Mouse (Mus musculus) midbrain, embryonic 14.5 days (tissue): ENCODE results near the gene 6430548M08Rik. TPM values are rescaled to one million over a fixed set of nuclear protein-coding genes. Genes with fewer than 3 reads are reported as not detected.
A peak's percentile ranks its signal among the peaks of the same experiment; 100 is the strongest.

ENCODE experiments used
- ATAC-seq: fragments of 200-750 bp; cut with Nextera tagmentation; 2 replicates; pipeline ENCODE4 v1.8.0; 2017; ENCODE audit warnings: moderate number of reproducible peaks, moderate library complexity; ENCODE audit not compliant: low FRiP score, low TSS enrichment
- DNase-seq: peaks from one replicate; pipeline ENCODE4 v3.0.0-alpha.2; 2015
- H3K27ac ChIP-seq: fragments of 300-500 bp; sonication (generic); replicated peaks from 2 replicates; pipeline ENCODE4 v1.5.1; 2014; ENCODE audit warnings: mild to moderate bottlenecking, low read depth, low read length, moderate library complexity
- H3K27me3 ChIP-seq: fragments of 300-500 bp; sonication (generic); 2 replicates; pipeline ENCODE4 v1.6.1; 2014; ENCODE audit warnings: low read length, control low read depth, mixed read lengths; ENCODE audit not compliant: control insufficient read depth, insufficient read depth
- H3K36me3 ChIP-seq: fragments of 300-500 bp; sonication (generic); 2 replicates; pipeline ENCODE4 v1.6.1; 2014; ENCODE audit warnings: low read length, control low read depth; ENCODE audit not compliant: control insufficient read depth, insufficient read depth
- H3K4me1 ChIP-seq: fragments of 300-500 bp; sonication (generic); 2 replicates; pipeline ENCODE4 v1.6.1; 2014; ENCODE audit warnings: mild to moderate bottlenecking, antibody characterized with exemption, low read length, control low read depth; ENCODE audit not compliant: control insufficient read depth, insufficient read depth
- H3K4me2 ChIP-seq: fragments of 300-500 bp; sonication (generic); 2 replicates; pipeline ENCODE4 v1.6.1; 2014; ENCODE audit warnings: mild to moderate bottlenecking, low read length, moderate library complexity
- H3K4me3 ChIP-seq: fragments of 300-500 bp; sonication (generic); replicated peaks from 2 replicates; pipeline ENCODE4 v1.5.1; 2014; ENCODE audit warnings: low read depth, low read length
- H3K9ac ChIP-seq: fragments of 300-500 bp; sonication (generic); replicated peaks from 2 replicates; pipeline ENCODE4 v1.6.1; 2014; ENCODE audit warnings: mild to moderate bottlenecking, low read length, moderate library complexity
- H3K9me3 ChIP-seq: fragments of 300-500 bp; sonication (generic); 2 replicates; pipeline ENCODE4 v1.6.1; 2016; ENCODE audit warnings: low read length, control low read depth, mixed read lengths; ENCODE audit not compliant: control insufficient read depth
- WGBS: fragments of 180-500 bp; shearing (Covaris S2); extraction: QIAGEN DNeasy Blood & Tissue Kit; methylation state at CpG from one replicate; pipeline ENCODE4 v1.1.7; 2014; 5-methylcytosine and 5-hydroxymethylcytosine counted together
- polyA plus RNA-seq: library from polyadenylated mRNA; unstranded; fragments of >200 nt; fragmentation: Nextera tagmentation; extraction: Ambion mirVana; gene quantifications from 2 replicates; pipeline ENCODE4 v1.2.1, GENCODE M21; 2014

6430548M08Rik gene
- polyA plus RNA-seq, result 35.5 and 38.8 TPM in 2 replicates

DNA sequence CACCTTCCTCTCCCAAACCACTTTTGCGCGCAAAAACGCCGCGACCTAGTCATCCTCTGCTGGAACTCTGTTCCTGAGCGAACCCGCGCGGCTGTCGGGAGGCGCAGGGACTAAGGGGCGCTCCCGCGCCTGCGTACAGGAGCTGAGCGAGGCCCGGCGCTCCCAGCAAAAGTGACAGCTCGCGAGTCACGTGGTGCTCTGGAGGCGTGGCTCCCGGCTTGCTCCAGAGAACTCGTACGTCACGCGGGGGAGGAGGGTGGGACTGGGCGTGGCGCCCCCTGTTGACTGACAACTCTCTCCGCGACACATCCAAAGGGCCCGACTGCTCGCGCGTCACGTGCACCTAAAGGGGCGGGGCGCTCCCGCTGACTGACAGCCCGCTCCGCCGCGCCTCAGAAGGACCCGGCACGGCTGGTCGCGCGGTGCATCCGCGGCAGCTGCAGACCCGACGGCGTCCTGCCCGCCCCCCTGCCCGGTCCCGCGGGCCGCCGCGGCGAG, at the start of gene 6430548M08Rik:
TSS of gene 6430548M08Rik (plus strand) at position 395 of the 498 bp plus-strand sequence.
- Histone ChIP-seq H3K4me1 (peaks cover 14% of the 10 kb centered on the region), H3K27ac (peak within 1 kb of the TSS; percentile 82), H3K9ac (peak within 1 kb of the TSS; percentile 71), H3K27me3 (peaks cover 7% of the 10 kb centered on the region; the same call in 1 of the 2 replicates), H3K4me3 (peak within 1 kb of the TSS; percentile 72), H3K36me3 (no peaks in the 10 kb centered on the region), H3K9me3 (no peaks in the 10 kb centered on the region), H3K4me2 (peak within 1 kb of the TSS; percentile 70)
- ATAC-seq (peak; percentile 97), DNase-seq (peak; percentile 100)
- under 1% methylated on average over 59 of the region's 61 CpGs for WGBS

DNA sequence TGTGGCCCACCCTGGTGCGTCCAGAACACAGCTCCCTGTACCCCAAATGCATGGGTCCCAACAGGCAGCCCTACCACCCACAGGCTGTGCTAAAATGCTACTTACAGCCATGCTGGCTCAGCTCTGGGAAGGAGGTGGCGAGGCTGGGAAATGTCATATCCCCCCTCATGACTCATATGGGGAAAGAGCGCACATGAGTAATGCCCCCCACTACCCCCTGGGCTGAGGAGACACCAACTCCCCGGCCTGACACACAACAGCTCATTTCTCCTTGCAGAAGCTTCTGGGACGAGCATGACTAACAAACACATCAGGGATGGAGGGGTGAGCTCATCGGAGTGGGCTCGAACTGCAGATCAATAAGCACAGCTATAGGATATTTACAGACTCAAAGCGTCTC, 48.3 kb upstream of the 6430548M08Rik start:
- H3K9ac ChIP-seq, result no peak overlapping the region
- H3K4me3 ChIP-seq, result no peak overlapping the region
- H3K4me2 ChIP-seq, result no peak overlapping the region
- ATAC-seq, result no peak
- 91% methylated on average over 8 of the region's 8 CpGs for WGBS
- no peaks in the 10 kb centered on the region for H3K4me1 ChIP-seq
- H3K27ac ChIP-seq, result no peak overlapping the region
- H3K27me3 ChIP-seq, result no peaks in the 10 kb centered on the region
- H3K9me3 ChIP-seq, result no peaks in the 10 kb centered on the region
- no peaks in the 10 kb centered on the region for H3K36me3 ChIP-seq
- no peak for DNase-seq

DNA sequence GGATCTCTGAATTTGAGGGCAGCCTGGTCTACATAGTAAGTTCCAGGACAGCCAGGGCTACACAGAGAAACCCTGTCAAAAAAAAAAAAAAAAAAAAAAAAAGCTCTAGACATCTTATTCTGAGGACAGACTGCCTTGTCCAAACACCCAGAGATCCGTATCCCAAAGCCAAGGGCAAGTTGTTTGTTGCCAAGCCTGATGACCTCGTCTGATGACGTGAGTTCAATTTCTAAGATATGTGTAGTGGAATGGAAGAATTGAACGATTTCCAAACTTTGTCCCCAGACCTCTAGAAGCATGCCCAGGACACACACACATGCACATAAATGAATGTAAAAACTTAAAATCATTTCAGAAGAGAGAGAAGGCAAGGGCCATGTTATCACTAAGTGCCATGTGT, 47.7 kb upstream of the 6430548M08Rik start:
- no peaks in the 10 kb centered on the region for H3K9me3 ChIP-seq
- H3K4me3 ChIP-seq, result no peak overlapping the region
- no peaks in the 10 kb centered on the region for H3K4me1 ChIP-seq
- H3K27me3 ChIP-seq, result no peaks in the 10 kb centered on the region
- H3K4me2 ChIP-seq, result no peak overlapping the region
- no peak overlapping the region for H3K27ac ChIP-seq
- WGBS, result 90% methylated on average over 4 of the region's 4 CpGs
- no peak overlapping the region for H3K9ac ChIP-seq
- H3K36me3 ChIP-seq, result no peaks in the 10 kb centered on the region
- DNase-seq (no peak), ATAC-seq (no peak)

DNA sequence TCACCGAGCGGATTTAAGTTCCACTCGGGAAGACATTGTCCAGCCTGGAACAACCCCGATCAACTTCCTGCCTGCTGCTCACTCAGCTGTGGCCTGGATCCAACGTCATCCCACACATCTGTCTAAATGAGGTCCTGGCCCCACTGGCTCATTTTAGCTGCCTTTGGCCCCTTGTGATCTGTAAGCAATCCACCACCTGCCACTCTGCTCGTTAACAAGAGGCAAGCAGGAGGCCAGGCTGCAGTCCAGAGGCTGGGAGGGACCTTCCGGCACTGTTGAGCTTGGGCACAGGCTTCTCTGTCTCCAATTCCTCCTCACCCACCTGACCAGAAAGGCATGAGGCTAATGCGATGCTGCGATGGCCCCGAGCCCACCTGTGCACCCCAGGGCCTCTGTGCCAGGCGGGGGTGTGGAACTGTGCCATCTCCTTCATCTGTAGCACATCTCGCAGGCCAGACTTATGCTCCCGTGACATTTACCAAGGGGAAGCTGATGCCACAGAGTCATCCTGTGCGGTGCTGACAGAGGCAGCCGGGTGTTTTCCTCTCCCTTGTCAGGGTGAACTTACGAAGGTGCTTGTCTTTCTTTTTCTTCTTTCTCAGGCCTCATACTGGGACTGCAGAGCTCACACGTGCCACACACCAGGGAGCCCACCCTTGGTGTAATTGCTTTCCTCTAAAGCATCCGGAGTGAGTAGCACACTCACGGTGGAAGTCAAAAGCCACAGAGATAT, 45.9 kb upstream of the 6430548M08Rik start:
- no peak overlapping the region for H3K9ac ChIP-seq
- no peak overlapping the region for H3K27ac ChIP-seq
- H3K4me1 ChIP-seq, result 0 out of 2 replicates have a peak, but pooled peaks cover 4% of the 10 kb centered on the region
- DNase-seq (no peak), ATAC-seq (no peak)
- H3K4me2 ChIP-seq, result no peak overlapping the region
- H3K4me3 ChIP-seq, result no peak overlapping the region
- H3K36me3 ChIP-seq, result no peaks in the 10 kb centered on the region
- 62% methylated on average over 19 of the region's 19 CpGs for WGBS
- no peaks in the 10 kb centered on the region for H3K27me3 ChIP-seq
- no peaks in the 10 kb centered on the region for H3K9me3 ChIP-seq

DNA sequence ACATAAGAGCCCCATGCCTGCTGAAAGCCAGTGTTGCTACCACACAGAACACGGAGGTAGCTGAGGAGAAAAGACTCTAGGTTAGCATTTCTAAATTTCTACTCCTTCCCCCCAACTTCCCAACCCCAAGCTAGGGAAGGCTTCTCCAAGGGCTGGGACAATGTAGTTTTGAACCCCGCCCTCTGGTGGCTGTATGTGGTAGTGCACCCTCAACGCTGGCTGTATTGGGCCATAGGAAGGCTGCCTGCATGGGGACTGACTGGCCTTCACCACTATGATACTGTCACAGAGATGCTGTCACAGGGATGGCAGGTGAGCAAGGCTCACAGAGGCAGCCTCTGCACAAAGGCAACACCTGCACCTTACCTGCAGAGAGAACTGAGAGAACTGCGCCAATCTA, 42.3 kb upstream of the 6430548M08Rik start:
- H3K4me1 ChIP-seq, result 0 out of 2 replicates have a peak, but pooled peaks cover 4% of the 10 kb centered on the region
- H3K4me3 ChIP-seq, result no peak overlapping the region
- H3K9ac ChIP-seq, result no peak overlapping the region
- H3K27ac ChIP-seq, result no peak overlapping the region
- DNase-seq (peak; percentile 90), ATAC-seq (0 out of 2 replicates have a peak, but pooled peaks have one; percentile 60)
- 28% methylated on average over 4 of the region's 4 CpGs for WGBS
- H3K27me3 ChIP-seq, result no peaks in the 10 kb centered on the region
- H3K9me3 ChIP-seq, result no peaks in the 10 kb centered on the region
- H3K36me3 ChIP-seq, result no peaks in the 10 kb centered on the region
- no peak overlapping the region for H3K4me2 ChIP-seq

DNA sequence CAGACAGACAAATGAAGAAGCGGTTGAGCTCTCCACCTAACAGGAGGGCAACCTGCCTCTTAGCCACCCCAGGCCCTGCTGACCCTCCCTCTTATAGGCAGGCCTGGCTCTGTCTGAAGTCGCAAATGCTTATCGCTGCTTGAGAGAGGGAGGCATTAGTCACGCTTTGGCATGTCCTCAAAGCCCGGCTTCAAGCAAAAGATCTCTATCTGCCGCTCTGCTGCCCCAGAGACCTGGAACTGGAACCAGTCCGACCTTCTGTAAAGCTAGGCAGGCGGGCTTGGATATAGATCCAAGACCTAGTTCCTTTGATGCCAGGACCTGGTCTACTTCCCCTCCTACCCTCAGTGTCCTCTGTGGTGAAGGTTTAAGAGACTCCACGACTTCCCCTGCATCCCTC, 41.7 kb upstream of the 6430548M08Rik start:
- Histone ChIP-seq H3K4me2 (no peak overlapping the region), H3K9me3 (no peaks in the 10 kb centered on the region), H3K4me3 (no peak overlapping the region), H3K27ac (no peak overlapping the region), H3K9ac (no peak overlapping the region), H3K27me3 (no peaks in the 10 kb centered on the region), H3K36me3 (no peaks in the 10 kb centered on the region), H3K4me1 (0 out of 2 replicates have a peak, but pooled peaks cover 4% of the 10 kb centered on the region)
- no peak for ATAC-seq
- WGBS, result 47% methylated on average over 9 of the region's 9 CpGs
- DNase-seq, result no peak

DNA sequence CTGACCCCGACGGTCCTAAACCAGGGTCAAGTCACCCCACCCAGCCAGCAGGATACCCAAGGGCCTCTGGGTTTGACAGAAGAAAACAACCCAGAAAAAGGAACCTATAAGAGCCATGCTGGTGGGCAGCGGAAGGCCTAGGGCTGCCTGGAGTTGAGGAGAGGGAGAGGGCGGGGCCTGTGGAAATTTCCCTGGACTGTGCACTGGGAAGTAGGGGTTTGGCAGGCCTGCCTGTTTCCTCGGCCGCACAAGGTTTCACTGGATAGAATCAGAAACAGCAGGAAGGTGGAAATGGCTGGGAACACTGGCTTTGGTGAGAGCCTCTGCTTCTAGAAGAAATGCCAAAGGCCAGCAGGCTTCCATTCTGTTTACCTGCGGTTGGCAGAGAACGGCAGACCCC, 41.1 kb upstream of the 6430548M08Rik start:
- 0 out of 2 replicates have a peak, but pooled peaks cover 4% of the 10 kb centered on the region for H3K4me1 ChIP-seq
- DNase-seq (no peak), ATAC-seq (no peak)
- no peak overlapping the region for H3K27ac ChIP-seq
- WGBS, result 86% methylated on average over 8 of the region's 8 CpGs
- no peaks in the 10 kb centered on the region for H3K27me3 ChIP-seq
- no peak overlapping the region for H3K9ac ChIP-seq
- H3K9me3 ChIP-seq, result no peaks in the 10 kb centered on the region
- no peak overlapping the region for H3K4me2 ChIP-seq
- no peaks in the 10 kb centered on the region for H3K36me3 ChIP-seq
- H3K4me3 ChIP-seq, result no peak overlapping the region

DNA sequence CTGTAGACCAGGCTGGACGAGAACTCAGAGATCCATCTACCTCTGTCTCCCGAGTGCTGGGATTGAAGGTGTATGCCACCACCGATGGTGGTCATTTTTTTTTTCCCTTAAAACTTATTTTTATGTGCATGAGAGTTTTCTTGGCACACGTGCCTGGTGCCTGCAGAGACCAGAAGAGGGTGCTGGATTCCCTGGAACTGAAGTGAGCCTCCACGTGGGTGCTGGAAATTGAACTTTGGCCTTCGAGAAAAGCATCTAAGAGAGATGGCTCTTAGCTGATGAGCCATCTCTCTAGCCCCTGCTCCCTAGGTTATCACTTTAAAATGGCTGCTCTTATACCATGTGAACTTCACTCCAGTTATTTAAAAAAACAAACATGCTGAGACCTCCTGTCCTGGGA, 39.4 kb upstream of the 6430548M08Rik start:
- WGBS, result 75% methylated on average over 6 of the region's 6 CpGs
- no peaks in the 10 kb centered on the region for H3K36me3 ChIP-seq
- no peak overlapping the region for H3K4me2 ChIP-seq
- ATAC-seq (no peak), DNase-seq (no peak)
- H3K27me3 ChIP-seq, result no peaks in the 10 kb centered on the region
- H3K9me3 ChIP-seq, result no peaks in the 10 kb centered on the region
- H3K4me1 ChIP-seq, result 0 out of 2 replicates have a peak, but pooled peaks cover 4% of the 10 kb centered on the region
- H3K27ac ChIP-seq, result no peak overlapping the region
- no peak overlapping the region for H3K4me3 ChIP-seq
- no peak overlapping the region for H3K9ac ChIP-seq

DNA sequence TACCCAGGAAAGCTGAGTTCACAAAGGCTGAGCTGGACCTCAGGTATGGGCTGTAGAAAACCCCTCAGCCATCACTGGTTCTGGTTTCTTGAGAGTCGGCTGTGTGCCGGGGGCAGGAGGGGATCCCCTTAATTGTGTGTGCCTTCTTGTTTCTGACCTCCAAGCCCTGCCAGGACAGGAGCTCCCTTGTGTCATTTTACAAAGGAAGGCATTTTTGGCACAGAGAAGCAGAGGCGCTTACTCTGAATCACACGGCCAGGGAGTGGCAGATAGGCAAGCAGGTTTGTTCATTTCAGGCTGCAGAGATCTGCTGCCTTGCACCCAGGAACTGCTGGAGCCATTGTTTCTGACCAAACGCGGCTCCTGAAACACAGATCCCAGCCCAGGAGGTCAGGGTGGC, 38.6 kb upstream of the 6430548M08Rik start:
- no peaks in the 10 kb centered on the region for H3K9me3 ChIP-seq
- no peak overlapping the region for H3K9ac ChIP-seq
- no peak overlapping the region for H3K4me3 ChIP-seq
- WGBS, result 44% methylated on average over 6 of the region's 6 CpGs
- H3K27me3 ChIP-seq, result no peaks in the 10 kb centered on the region
- H3K27ac ChIP-seq, result no peak overlapping the region
- peaks cover 2% of the 10 kb centered on the region for H3K36me3 ChIP-seq
- H3K4me1 ChIP-seq, result 0 out of 2 replicates have a peak, but pooled peaks cover 4% of the 10 kb centered on the region
- DNase-seq (no peak), ATAC-seq (no peak)
- no peak overlapping the region for H3K4me2 ChIP-seq
